Mouse (Mus musculus) heart, embryonic 15.5 days (tissue): Measurements from ENCODE around the gene Fnbp4. TPM values are rescaled to one million over a fixed set of nuclear protein-coding genes. Genes with fewer than 3 reads are reported as not detected.

Experiments
- ATAC-seq: fragments of 200-750 bp; cut with Nextera tagmentation; replicated peaks from 2 replicates; pipeline ENCODE4 v1.8.0; 2017; ENCODE audit warnings: low read depth, moderate TSS enrichment; ENCODE audit not compliant: insufficient number of reproducible peaks, insufficient read depth, low FRiP score
- H3K27ac ChIP-seq: fragments of 300-500 bp; sonication (generic); 2 replicates; pipeline ENCODE4 v1.5.1; 2015; ENCODE audit warnings: mild to moderate bottlenecking, inconsistent platforms
- H3K27me3 ChIP-seq: fragments of 300-500 bp; sonication (generic); 2 replicates; pipeline ENCODE4 v1.6.1; 2015; ENCODE audit warnings: inconsistent platforms
- H3K36me3 ChIP-seq: fragments of 300-500 bp; sonication (generic); 2 replicates; pipeline ENCODE4 v1.6.1; 2015; ENCODE audit warnings: mild to moderate bottlenecking, inconsistent platforms
- H3K4me1 ChIP-seq: fragments of 300-500 bp; sonication (generic); replicated peaks from 2 replicates; pipeline ENCODE4 v1.6.1; 2015; ENCODE audit warnings: inconsistent platforms
- H3K4me2 ChIP-seq: fragments of 300-500 bp; sonication (generic); 2 replicates; pipeline ENCODE4 v1.6.1; 2015; ENCODE audit warnings: inconsistent platforms, mild to moderate bottlenecking, moderate library complexity
- H3K4me3 ChIP-seq: fragments of 300-500 bp; sonication (generic); 2 replicates; pipeline ENCODE4 v1.5.1; 2015; ENCODE audit warnings: mild to moderate bottlenecking, inconsistent platforms
- H3K9ac ChIP-seq: fragments of 300-500 bp; sonication (generic); 2 replicates; pipeline ENCODE4 v1.6.1; 2015; ENCODE audit warnings: mild to moderate bottlenecking, inconsistent platforms
- H3K9me3 ChIP-seq: fragments of 300-500 bp; sonication (generic); replicated peaks from 2 replicates; pipeline ENCODE4 v1.6.1; 2016; ENCODE audit warnings: inconsistent platforms
- WGBS: fragments of 180-500 bp; shearing (Covaris S2); methylation state at CpG from one replicate; pipeline ENCODE4 v1.1.7; 2015; ENCODE audit warnings: mixed read lengths; 5-methylcytosine and 5-hydroxymethylcytosine counted together
- polyA plus RNA-seq: library from polyadenylated mRNA; unstranded; fragments of >200 nt; fragmentation: Nextera tagmentation; extraction: Ambion mirVana; gene quantifications from 2 replicates; pipeline ENCODE4 v1.2.1, GENCODE M21; 2015

Gene Fnbp4
- 46.1 and 59.4 TPM in 2 replicates for polyA plus RNA-seq

DNA sequence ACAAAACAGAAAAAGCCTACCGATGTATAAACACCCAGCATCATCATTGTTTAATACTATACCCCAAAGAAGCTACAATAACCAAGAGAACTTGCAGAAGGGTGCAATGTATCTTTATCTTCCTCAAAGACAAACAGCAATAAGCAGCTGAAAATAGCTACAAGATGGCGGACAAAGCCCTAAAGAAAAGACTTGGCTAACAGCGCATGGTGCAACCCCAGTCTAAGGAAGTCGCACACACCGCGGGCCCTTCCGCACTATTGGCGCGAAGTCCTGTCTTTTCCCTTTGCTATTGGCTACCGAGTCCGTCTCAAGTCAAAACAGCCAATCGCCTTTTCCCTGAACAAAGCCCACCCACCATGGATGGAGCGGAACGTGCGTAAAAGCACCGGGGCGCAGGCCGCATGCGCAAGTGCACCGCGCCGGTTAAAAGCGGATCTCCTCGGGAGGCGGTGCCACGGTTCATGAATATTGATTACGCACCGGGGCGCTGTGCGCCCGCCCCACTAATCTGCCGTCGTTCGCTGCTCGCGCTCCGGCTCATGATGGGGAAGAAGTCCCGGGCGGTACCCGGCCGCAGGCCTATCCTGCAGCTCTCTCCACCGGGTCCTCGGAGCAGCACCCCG, at the start of gene Fnbp4:
Gene Fnbp4, plus strand, starts transcription at position 318 of the 626 bp plus-strand sequence.
- Histone ChIP-seq H3K27me3 (no peaks in the 10 kb centered on the region), H3K36me3 (peaks cover 12% of the 10 kb centered on the region; the same call in 1 of the 2 replicates), H3K9me3 (no peaks in the 10 kb centered on the region), H3K9ac (peak within 1 kb of the TSS; percentile 93), H3K4me1 (peaks cover 14% of the 10 kb centered on the region), H3K4me3 (peak within 1 kb of the TSS; percentile 81), H3K4me2 (peak within 1 kb of the TSS; percentile 71), H3K27ac (peak within 1 kb of the TSS; percentile 96)
- peak; percentile 99 for ATAC-seq
- WGBS = under 1% methylated on average over 44 of the region's 44 CpGs

DNA sequence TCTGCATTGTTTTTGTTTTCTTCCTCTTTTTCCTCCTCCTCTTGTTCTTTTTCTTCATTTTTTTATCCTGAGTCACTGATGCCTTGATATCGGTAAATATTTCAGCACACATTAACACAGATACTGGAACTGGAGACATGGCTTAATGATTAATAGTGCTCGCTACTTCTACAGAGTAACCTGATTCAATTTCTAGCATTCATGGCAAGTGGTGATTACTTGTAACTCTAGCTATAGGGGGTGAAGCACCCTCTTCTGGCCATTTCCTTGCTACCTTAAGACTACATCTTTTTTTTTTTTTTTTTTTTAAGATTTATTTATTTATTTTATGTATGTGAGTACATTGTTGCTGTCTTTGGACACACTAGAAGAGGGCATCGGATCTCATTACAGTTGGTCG, 44.2 kb upstream of the Fnbp4 start:
- no peak for ATAC-seq
- Histone ChIP-seq H3K9me3 (no peaks in the 10 kb centered on the region), H3K4me1 (no peaks in the 10 kb centered on the region), H3K4me3 (no peak overlapping the region), H3K27ac (no peak overlapping the region), H3K36me3 (peaks cover 91% of the 10 kb centered on the region), H3K27me3 (no peaks in the 10 kb centered on the region), H3K4me2 (no peak overlapping the region), H3K9ac (no peak overlapping the region)
- 88% methylated on average over 4 of the region's 4 CpGs for WGBS

DNA sequence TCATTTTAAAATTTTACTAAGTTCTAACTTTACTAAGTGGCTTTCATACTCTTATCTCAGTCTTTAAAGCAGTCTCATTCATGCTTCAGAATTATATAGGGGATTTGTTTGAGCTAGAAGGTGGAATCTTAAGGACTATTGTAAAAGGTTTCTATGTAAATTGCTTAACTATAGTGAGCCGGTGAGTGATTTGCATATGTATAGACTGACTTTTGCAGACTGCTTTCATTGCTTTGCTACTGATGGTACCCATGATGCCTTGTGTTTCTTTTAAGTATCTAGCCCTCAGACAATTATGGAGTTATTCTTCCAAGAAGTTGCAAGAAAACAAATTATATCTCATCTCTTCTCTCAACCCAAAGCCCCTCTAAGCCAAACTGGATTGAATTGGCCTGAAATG, 36.6 kb upstream of the Fnbp4 start:
- H3K27me3 ChIP-seq = no peaks in the 10 kb centered on the region
- H3K4me1 ChIP-seq = no peaks in the 10 kb centered on the region
- no peak overlapping the region for H3K4me2 ChIP-seq
- H3K4me3 ChIP-seq = no peak overlapping the region
- ATAC-seq = no peak
- H3K9ac ChIP-seq = no peak overlapping the region
- WGBS = 92% methylated on average over 1 of the region's 1 CpGs
- H3K27ac ChIP-seq = no peak overlapping the region
- no peaks in the 10 kb centered on the region for H3K9me3 ChIP-seq
- H3K36me3 ChIP-seq = peaks cover 86% of the 10 kb centered on the region

DNA sequence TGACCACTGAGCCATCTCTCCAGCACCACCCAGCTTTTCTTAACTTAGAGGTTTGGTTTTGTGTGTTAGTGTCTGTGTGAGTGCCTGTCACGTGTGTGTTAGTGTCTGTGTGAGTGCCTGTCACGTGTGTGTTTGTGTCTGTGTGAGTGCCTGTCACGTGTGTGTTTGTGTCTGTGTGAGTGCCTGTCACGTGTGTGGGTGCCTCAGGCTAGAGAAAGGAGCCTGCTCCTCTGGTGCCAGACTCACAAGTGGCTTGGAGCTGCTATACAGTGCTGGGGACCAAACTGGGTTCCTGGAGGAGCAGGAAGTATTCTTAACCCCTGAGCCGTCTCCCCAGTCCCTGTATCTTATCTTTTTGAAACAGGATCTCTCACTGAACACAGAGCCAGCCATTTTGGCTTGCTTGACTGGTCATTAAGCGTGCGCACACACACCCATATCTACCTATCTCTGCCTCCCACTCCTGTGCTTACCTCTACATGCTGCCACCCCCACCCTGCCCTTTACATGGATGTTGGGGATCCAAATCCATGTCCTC, 29.5 kb upstream of the Fnbp4 start:
- no peak overlapping the region for H3K9ac ChIP-seq
- no peak overlapping the region for H3K27ac ChIP-seq
- H3K36me3 ChIP-seq = peaks cover 67% of the 10 kb centered on the region
- WGBS = 83% methylated on average over 7 of the region's 7 CpGs
- no peaks in the 10 kb centered on the region for H3K27me3 ChIP-seq
- no peak overlapping the region for H3K4me3 ChIP-seq
- ATAC-seq = peak; percentile 69
- H3K4me2 ChIP-seq = no peak overlapping the region
- H3K4me1 ChIP-seq = no peaks in the 10 kb centered on the region
- H3K9me3 ChIP-seq = no peaks in the 10 kb centered on the region

DNA sequence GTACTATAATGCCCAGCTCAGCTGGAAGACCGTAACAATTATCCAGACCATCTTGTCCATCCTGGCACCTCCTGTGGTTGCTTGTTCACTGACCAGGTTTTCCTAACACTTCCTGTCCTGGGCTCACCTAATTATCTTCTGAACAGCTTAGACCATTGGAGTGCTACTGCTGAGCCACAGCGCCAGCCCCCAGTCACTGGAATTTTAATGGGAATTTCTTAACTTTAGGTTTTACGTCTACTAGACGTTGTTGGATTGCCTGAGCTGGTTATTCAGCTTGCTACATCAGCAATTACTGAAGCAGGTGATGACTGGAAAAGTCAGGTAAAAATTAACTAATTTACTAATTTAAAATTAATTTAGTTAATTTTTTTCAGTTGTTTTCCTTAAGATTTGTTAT, 27.8 kb upstream of the Fnbp4 start:
- no peaks in the 10 kb centered on the region for H3K27me3 ChIP-seq
- H3K9me3 ChIP-seq = no peaks in the 10 kb centered on the region
- ATAC-seq = no peak
- H3K27ac ChIP-seq = no peak overlapping the region
- H3K4me1 ChIP-seq = no peaks in the 10 kb centered on the region
- peaks cover 67% of the 10 kb centered on the region for H3K36me3 ChIP-seq
- H3K4me3 ChIP-seq = no peak overlapping the region
- 91% methylated on average over 4 of the region's 4 CpGs for WGBS
- H3K4me2 ChIP-seq = no peak overlapping the region
- no peak overlapping the region for H3K9ac ChIP-seq

DNA sequence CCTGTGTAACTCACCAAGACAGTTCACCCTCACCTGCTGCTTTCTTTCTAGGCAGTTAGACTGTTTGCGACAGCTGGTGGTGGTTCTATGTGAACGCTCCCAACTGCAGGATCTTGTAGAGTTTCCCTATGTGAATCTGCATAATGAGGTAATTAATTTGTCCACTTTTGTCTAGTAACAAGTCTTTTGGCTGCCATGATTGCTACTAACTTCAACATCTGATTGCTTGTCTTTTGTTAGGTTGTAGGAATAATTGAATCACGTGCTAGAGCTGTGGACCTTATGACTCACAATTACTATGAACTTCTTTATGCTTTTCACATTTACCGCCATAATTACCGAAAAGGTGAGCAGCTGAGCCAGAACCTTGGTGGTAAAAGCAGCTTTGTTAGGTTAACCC, 27.2 kb upstream of the Fnbp4 start:
- no peak overlapping the region for H3K9ac ChIP-seq
- H3K9me3 ChIP-seq = no peaks in the 10 kb centered on the region
- no peak overlapping the region for H3K27ac ChIP-seq
- no peak overlapping the region for H3K4me2 ChIP-seq
- WGBS = 97% methylated on average over 5 of the region's 5 CpGs
- H3K4me1 ChIP-seq = no peaks in the 10 kb centered on the region
- no peak overlapping the region for H3K4me3 ChIP-seq
- H3K36me3 ChIP-seq = peaks cover 66% of the 10 kb centered on the region
- H3K27me3 ChIP-seq = no peaks in the 10 kb centered on the region
- ATAC-seq = no peak

DNA sequence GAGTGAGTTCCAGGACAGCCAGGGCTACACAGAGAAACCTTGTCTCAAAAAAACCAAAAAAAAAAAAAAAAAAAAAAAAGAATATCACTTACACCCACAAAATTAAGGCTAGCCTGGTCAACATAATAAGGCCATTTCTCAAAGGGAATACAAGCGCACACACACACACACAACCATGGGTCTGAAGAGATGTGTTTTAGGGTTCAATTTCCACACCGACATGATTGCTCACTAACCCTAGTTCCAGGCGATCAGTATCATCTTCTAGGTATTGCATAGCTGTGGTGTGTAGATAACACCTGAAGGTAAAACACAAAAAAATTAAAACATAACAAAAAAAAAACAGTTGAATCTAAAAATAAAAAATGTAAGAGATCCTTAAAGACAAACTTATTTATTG, 18.4 kb upstream of the Fnbp4 start:
- WGBS = 96% methylated on average over 3 of the region's 3 CpGs
- H3K36me3 ChIP-seq = peaks cover 75% of the 10 kb centered on the region
- no peak for ATAC-seq

DNA sequence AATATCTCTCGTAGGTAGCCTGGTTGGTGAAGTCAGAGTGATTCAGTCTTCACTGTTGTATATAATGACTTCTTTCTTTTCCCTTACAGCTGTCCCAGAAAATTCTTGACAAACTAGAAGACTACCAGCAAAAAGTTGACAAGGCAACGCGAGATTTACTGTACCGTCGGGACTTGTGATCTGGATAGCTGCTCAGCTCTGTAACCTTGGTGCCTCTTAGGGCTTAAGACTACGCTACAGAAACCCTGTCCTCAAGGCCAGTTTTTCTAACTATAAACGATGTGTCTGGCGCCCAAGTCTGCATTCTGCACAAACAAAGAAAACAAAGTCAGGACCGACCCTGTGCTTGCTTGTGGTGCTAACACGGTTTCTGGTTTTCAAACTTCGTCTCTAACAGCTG, 9.8 kb upstream of the Fnbp4 start:
- H3K9ac ChIP-seq = no peak overlapping the region
- ATAC-seq = no peak
- no peaks in the 10 kb centered on the region for H3K9me3 ChIP-seq
- H3K27me3 ChIP-seq = no peaks in the 10 kb centered on the region
- 93% methylated on average over 11 of the region's 11 CpGs for WGBS
- no peak overlapping the region for H3K27ac ChIP-seq
- H3K4me1 ChIP-seq = no peaks in the 10 kb centered on the region
- no peak overlapping the region for H3K4me3 ChIP-seq
- H3K36me3 ChIP-seq = peaks cover 66% of the 10 kb centered on the region
- no peak overlapping the region for H3K4me2 ChIP-seq

More for the DNA sequence above, 18.4 kb upstream of the Fnbp4 start:
- H3K9me3 ChIP-seq = no peaks in the 10 kb centered on the region
- no peak overlapping the region for H3K4me2 ChIP-seq
- H3K4me3 ChIP-seq = no peak overlapping the region
- no peak overlapping the region for H3K27ac ChIP-seq
- H3K9ac ChIP-seq = no peak overlapping the region
- no peaks in the 10 kb centered on the region for H3K27me3 ChIP-seq
- no peaks in the 10 kb centered on the region for H3K4me1 ChIP-seq

DNA sequence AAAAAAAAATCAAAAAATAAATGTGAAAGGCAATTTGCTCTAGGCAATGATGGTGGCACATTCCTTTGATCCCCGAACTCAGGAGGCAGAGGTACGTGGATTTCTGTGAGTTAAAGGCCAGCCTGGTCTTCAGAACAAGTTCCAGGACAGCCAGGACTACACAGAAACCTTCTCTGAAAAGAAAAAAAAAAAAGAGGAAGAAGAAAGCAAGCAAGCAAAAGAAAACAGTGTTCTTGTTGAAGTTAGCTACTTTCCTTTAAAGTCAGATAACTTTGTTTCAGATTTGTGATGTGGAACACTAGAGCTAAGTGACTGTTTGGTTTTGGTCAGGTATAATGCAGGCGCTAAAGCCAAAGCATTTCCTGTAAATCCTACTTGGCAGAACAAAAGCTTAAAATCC, 6.4 kb upstream of the Fnbp4 start:
- no peak overlapping the region for H3K27ac ChIP-seq
- H3K4me2 ChIP-seq = no peak overlapping the region
- ATAC-seq = no peak
- H3K27me3 ChIP-seq = no peaks in the 10 kb centered on the region
- H3K4me3 ChIP-seq = no peak overlapping the region
- 91% methylated on average over 3 of the region's 3 CpGs for WGBS
- H3K4me1 ChIP-seq = no peaks in the 10 kb centered on the region
- H3K36me3 ChIP-seq = peaks cover 34% of the 10 kb centered on the region
- H3K9ac ChIP-seq = no peak overlapping the region
- H3K9me3 ChIP-seq = no peaks in the 10 kb centered on the region

DNA sequence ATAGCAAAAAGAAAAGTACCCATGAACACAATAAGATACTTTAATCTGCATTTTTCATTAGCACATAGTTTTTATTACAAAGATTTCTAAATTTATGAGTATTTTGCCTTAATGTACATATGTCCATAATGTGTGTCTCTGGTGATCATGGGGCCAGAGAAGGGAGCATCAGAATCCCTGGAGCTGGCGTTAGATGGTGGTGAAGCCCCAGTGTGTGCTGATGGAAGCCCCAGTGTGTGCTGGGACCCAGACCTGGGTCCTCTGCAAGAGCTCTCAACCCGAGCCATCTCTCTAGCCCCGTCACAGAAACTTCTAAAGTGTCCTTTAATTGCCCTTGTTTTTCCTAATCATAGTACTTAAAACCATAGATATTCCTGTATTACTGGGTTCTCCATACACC, 5.8 kb upstream of the Fnbp4 start:
- H3K4me2 ChIP-seq = no peak overlapping the region
- ATAC-seq = no peak
- 83% methylated on average over 3 of the region's 3 CpGs for WGBS
- peaks cover 29% of the 10 kb centered on the region for H3K36me3 ChIP-seq
- no peaks in the 10 kb centered on the region for H3K4me1 ChIP-seq
- H3K9ac ChIP-seq = no peak overlapping the region
- no peak overlapping the region for H3K4me3 ChIP-seq
- H3K27ac ChIP-seq = no peak overlapping the region
- no peaks in the 10 kb centered on the region for H3K27me3 ChIP-seq
- H3K9me3 ChIP-seq = no peaks in the 10 kb centered on the region

DNA sequence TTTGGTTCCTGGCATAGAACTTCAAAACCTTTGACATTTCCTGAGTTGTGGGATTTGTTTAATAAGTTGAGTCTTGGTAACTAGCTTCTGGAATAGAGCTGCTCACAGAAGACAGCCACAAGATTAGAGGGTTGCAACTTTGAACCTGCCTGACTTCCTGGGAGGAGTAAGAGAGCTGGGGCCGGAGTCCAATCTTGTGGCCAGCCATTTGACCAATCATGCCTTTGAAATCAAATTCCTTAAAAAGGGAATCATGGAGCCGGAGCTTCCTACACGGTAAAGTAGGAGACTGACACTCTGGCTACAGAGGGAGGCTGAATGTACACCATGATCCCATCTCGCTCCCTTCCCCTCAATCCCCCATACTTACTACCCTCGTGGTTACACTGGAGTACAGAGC, 5.2 kb upstream of the Fnbp4 start:
- no peaks in the 10 kb centered on the region for H3K9me3 ChIP-seq
- H3K4me2 ChIP-seq = no peak overlapping the region
- no peak overlapping the region for H3K9ac ChIP-seq
- H3K4me1 ChIP-seq = no peaks in the 10 kb centered on the region
- H3K27me3 ChIP-seq = no peaks in the 10 kb centered on the region
- no peak overlapping the region for H3K27ac ChIP-seq
- H3K4me3 ChIP-seq = no peak overlapping the region
- ATAC-seq = no peak
- H3K36me3 ChIP-seq = peaks cover 23% of the 10 kb centered on the region
- 83% methylated on average over 5 of the region's 5 CpGs for whole genome bisulfite sequencing
